Mouse (Mus musculus): Measurements from ENCODE around the gene Amn.

Amn gene

GRCm38 (mm10) chr12:111270629-111271277, at the start of gene Amn:
Gene Amn, plus strand, starts transcription at chr12:111271095.
- DNase-seq (ENCODE audit: low spot score): no peak

- DNase-seq (ENCODE audit: low spot score): no peak
Measured at GRCm38 (mm10) chr12:111225197-111225780, 45.6 kb upstream of the Amn start.

- DNase-seq (ENCODE audit: low spot score): no peak
Measured at GRCm38 (mm10) chr12:111227410-111227809, 43.5 kb upstream of the Amn start.

- no peak for DNase-seq (ENCODE audit: low spot score)
Measured at GRCm38 (mm10) chr12:111228488-111228887, 42.4 kb upstream of the Amn start.

GRCm38 (mm10) chr12:111230793-111231192, 40.1 kb upstream of the Amn start:
- no peak for DNase-seq (ENCODE audit: low spot score)

- DNase-seq (ENCODE audit: low spot score): no peak
Measured at GRCm38 (mm10) chr12:111233798-111234197, 37.1 kb upstream of the Amn start.

GRCm38 (mm10) chr12:111234383-111234782, 36.5 kb upstream of the Amn start:
- DNase-seq (ENCODE audit: low spot score): no peak

GRCm38 (mm10) chr12:111235631-111236030, 35.3 kb upstream of the Amn start:
- no peak for DNase-seq (ENCODE audit: low spot score)

GRCm38 (mm10) chr12:111237611-111238188, 33.2 kb upstream of the Amn start:
- no peak for DNase-seq (ENCODE audit: low spot score)

GRCm38 (mm10) chr12:111238345-111238744, 32.5 kb upstream of the Amn start:
- no peak for DNase-seq (ENCODE audit: low spot score)

GRCm38 (mm10) chr12:111238778-111239177, 32.1 kb upstream of the Amn start:
- no peak for DNase-seq (ENCODE audit: low spot score)

GRCm38 (mm10) chr12:111239930-111240329, 31.0 kb upstream of the Amn start:
- DNase-seq (ENCODE audit: low spot score): no peak

GRCm38 (mm10) chr12:111241916-111242315, 29.0 kb upstream of the Amn start:
- DNase-seq (ENCODE audit: low spot score): no peak

- no peak for DNase-seq (ENCODE audit: low spot score)
Measured at GRCm38 (mm10) chr12:111242346-111242745, 28.5 kb upstream of the Amn start.

GRCm38 (mm10) chr12:111243733-111244132, 27.2 kb upstream of the Amn start:
- DNase-seq (ENCODE audit: low spot score): no peak

GRCm38 (mm10) chr12:111245070-111245469, 25.8 kb upstream of the Amn start:
- DNase-seq (ENCODE audit: low spot score): no peak

GRCm38 (mm10) chr12:111246808-111247464, 24.0 kb upstream of the Amn start:
- DNase-seq (ENCODE audit: low spot score): no peak

GRCm38 (mm10) chr12:111249095-111249494, 21.8 kb upstream of the Amn start:
- DNase-seq (ENCODE audit: low spot score): no peak

- DNase-seq (ENCODE audit: low spot score): no peak
Measured at GRCm38 (mm10) chr12:111250116-111250515, 20.8 kb upstream of the Amn start.

- DNase-seq (ENCODE audit: low spot score): no peak
Measured at GRCm38 (mm10) chr12:111251227-111251626, 19.7 kb upstream of the Amn start.

- no peak for DNase-seq (ENCODE audit: low spot score)
Measured at GRCm38 (mm10) chr12:111263650-111264049, 7.2 kb upstream of the Amn start.

GRCm38 (mm10) chr12:111265212-111265611, 5.7 kb upstream of the Amn start:
- DNase-seq (ENCODE audit: low spot score): no peak

- no peak for DNase-seq (ENCODE audit: low spot score)
Measured at GRCm38 (mm10) chr12:111266592-111266991, 4.3 kb upstream of the Amn start.
